Mouse (Mus musculus) limb, embryonic 14.5 days (tissue): ENCODE measurements around the gene Dcdc2b. TPM values are rescaled to one million over a fixed set of nuclear protein-coding genes. Genes with fewer than 3 reads are reported as not detected.
A peak's percentile ranks its signal among the peaks of the same experiment; 100 is the strongest.

Source experiments
- ATAC-seq: fragments of 200-750 bp; cut with Nextera tagmentation; 2 replicates; pipeline ENCODE4 v1.8.0; 2017; ENCODE audit warnings: low read depth, moderate number of reproducible peaks, moderate TSS enrichment; ENCODE audit not compliant: low FRiP score
- DNase-seq: peaks from one replicate; pipeline ENCODE4 v3.0.0-alpha.2; 2015; ENCODE audit warnings: low spot score
- H3K27ac ChIP-seq: fragments of 300-500 bp; sonication (generic); replicated peaks from 2 replicates; pipeline ENCODE4 v1.5.1; 2014; ENCODE audit warnings: low read depth, mild to moderate bottlenecking, low read length, moderate library complexity, mixed read lengths
- H3K27me3 ChIP-seq: fragments of 300-500 bp; sonication (generic); 2 replicates; pipeline ENCODE4 v1.6.1; 2014; ENCODE audit warnings: low read length, mixed read lengths; ENCODE audit not compliant: control insufficient read depth, insufficient read depth
- H3K36me3 ChIP-seq: fragments of 300-500 bp; sonication (generic); 2 replicates; pipeline ENCODE4 v1.6.1; 2014; ENCODE audit warnings: mild to moderate bottlenecking, low read length, moderate library complexity, mixed read lengths; ENCODE audit not compliant: control insufficient read depth, insufficient read depth
- H3K4me1 ChIP-seq: fragments of 300-500 bp; sonication (generic); 2 replicates; pipeline ENCODE4 v1.6.1; 2014; ENCODE audit warnings: antibody characterized with exemption, low read length, mixed read lengths; ENCODE audit not compliant: control insufficient read depth, insufficient read depth
- H3K4me2 ChIP-seq: fragments of 300-500 bp; sonication (generic); replicated peaks from 2 replicates; pipeline ENCODE4 v1.6.1; 2014; ENCODE audit warnings: low read depth, mild to moderate bottlenecking, low read length, moderate library complexity; ENCODE audit not compliant: severe bottlenecking
- H3K4me3 ChIP-seq: fragments of 300-500 bp; sonication (generic); replicated peaks from 2 replicates; pipeline ENCODE4 v1.5.1; 2014; ENCODE audit warnings: low read length
- H3K9ac ChIP-seq: fragments of 300-500 bp; sonication (generic); 2 replicates; pipeline ENCODE4 v1.6.1; 2014; ENCODE audit warnings: mild to moderate bottlenecking, low read depth, low read length, moderate library complexity; ENCODE audit not compliant: severe bottlenecking
- H3K9me3 ChIP-seq: fragments of 300-500 bp; sonication (generic); 2 replicates; pipeline ENCODE4 v1.6.1; 2016; ENCODE audit warnings: low read length; ENCODE audit not compliant: control insufficient read depth
- POLR2A ChIP-seq: fragments of 200-500 bp; IDR thresholded peaks from 2 replicates; pipeline ENCODE4 v1.8.0; 2012; ENCODE audit warnings: inconsistent platforms, mild to moderate bottlenecking, moderate library complexity, borderline replicate concordance; ENCODE audit not compliant: insufficient read depth, insufficient read length; ENCODE audit errors: extremely low read depth
- WGBS: fragments of 180-500 bp; shearing (Covaris S2); extraction: QIAGEN DNeasy Blood & Tissue Kit; methylation state at CpG from one replicate; pipeline ENCODE4 v1.1.7; 2014; 5-methylcytosine and 5-hydroxymethylcytosine counted together
- polyA plus RNA-seq, 2 experiments: library from polyadenylated mRNA; depleted of rRNA in 1 of 2; stranded (reverse) in 1 of 2; unstranded in 1 of 2; fragments of >200 nt; fragmentation: Nextera tagmentation in 1 of 2; extraction: Ambion mirVana in 1 of 2; gene quantifications; 2 replicates each; pipeline versions ENCODE4 v1.2.1 to v1.2.3; 2012 to 2014

Dcdc2b gene
- polyA plus RNA-seq, 2 experiments = 2.5 to 5.2 TPM

DNA sequence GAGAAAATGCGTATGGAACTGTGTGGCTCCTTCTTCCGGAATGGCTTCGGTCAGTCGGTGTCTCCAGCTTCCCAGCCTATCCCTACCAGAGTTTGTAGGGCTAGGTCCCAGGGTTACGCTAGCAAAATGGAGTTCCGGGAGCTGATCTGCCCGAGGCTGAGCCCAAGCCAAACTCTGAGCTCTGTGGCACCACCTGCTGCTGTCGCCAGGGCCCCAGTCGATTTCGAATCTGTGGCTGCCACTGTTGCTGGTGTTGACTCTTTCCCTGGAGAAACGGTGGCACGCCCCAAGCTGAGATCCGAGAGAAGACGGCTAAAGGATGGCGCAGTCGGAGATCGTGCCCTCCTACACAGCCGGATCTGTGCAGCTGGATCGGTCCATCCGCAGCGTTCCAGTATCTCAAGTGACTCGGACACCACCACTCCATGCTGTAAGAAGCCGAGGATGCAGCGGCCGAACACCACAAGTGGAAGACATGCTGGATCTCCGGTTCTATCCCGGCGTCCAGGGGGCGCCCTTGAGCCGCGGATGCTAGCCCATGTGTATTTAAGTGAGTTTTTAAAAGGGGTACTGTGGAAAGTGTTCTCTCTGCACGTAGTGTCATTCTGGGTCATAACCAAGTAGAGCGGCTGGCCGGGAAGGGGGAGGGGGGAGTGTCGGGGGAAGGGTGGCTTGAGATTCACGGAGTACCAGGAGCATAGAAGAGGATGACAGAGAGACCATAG, 29.0 kb downstream of the Dcdc2b start:
- peak overlapping the region; percentile 47 for H3K4me3 ChIP-seq
- H3K4me1 ChIP-seq = peaks cover 4% of the 10 kb centered on the region; the same call in 1 of the 2 replicates
- ATAC-seq = peak; percentile 69
- no peaks in the 10 kb centered on the region for H3K27me3 ChIP-seq
- peak; percentile 79 for DNase-seq
- H3K4me2 ChIP-seq = peak overlapping the region; percentile 81
- H3K9me3 ChIP-seq = no peaks in the 10 kb centered on the region
- 4% methylated on average over 36 of the region's 36 CpGs for WGBS
- peak overlapping the region; percentile 64 for H3K9ac ChIP-seq
- 0 out of 2 replicates have a peak overlapping the region, but pooled peaks have one; percentile 38 for H3K27ac ChIP-seq
- TF ChIP-seq POLR2A = no peak
- no peaks in the 10 kb centered on the region for H3K36me3 ChIP-seq

DNA sequence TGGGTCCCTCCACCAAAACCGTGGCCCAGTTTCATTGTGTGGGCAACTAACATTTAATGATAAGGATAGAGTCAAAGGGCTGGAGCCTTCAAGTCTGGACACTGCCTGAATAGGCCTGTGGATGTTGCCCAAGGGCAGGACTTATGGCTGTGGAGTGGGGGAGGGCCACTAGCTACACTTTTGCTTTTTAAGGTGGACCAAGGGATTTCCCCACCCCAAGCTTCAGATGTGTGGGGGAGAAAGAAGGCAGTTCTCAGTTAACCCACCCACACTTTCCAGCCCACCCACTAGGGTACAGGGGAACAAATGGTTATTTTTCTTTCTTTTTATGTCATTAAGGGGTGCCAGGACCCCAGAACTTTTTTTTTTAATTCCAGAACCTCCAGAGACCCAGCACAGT, 29.7 kb downstream of the Dcdc2b start:
- ATAC-seq (no peak), DNase-seq (no peak)
- Histone ChIP-seq H3K9ac (peak overlapping the region; percentile 64; the same call in 1 of the 2 replicates), H3K27ac (0 out of 2 replicates have a peak overlapping the region, but pooled peaks have one; percentile 38), H3K4me2 (peak overlapping the region; percentile 81), H3K36me3 (no peaks in the 10 kb centered on the region), H3K27me3 (no peaks in the 10 kb centered on the region), H3K4me1 (peaks cover 4% of the 10 kb centered on the region; the same call in 1 of the 2 replicates), H3K4me3 (peak overlapping the region; percentile 47), H3K9me3 (no peaks in the 10 kb centered on the region)
- TF ChIP-seq POLR2A = no peak
- WGBS = 48% methylated on average over 1 of the region's 1 CpGs

DNA sequence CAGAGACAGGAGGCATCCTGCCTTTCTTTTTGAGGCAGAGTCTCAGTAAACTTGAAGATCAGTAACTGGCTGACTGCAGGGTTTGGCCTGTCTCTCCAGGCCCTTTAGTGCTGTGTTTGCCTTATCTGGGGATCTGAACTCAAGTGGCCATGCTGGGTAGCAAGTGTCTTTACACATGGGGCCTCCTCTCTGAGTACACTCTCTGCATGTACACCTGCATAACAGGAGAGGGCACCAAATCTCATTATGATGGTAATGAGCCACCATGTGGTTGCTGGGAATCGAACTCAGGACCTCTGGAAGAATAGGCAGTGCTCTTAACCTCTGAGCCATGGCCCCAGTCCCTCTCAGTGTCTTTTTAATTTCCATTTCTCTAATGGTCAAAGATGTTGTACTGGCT, 31.8 kb downstream of the Dcdc2b start:
- DNase-seq (no peak), ATAC-seq (no peak)
- Histone ChIP-seq H3K4me1 (peaks cover 4% of the 10 kb centered on the region; the same call in 1 of the 2 replicates), H3K4me2 (no peak overlapping the region), H3K9ac (no peak overlapping the region), H3K36me3 (no peaks in the 10 kb centered on the region), H3K27me3 (no peaks in the 10 kb centered on the region), H3K27ac (no peak overlapping the region), H3K4me3 (no peak overlapping the region), H3K9me3 (no peaks in the 10 kb centered on the region)
- no peak for TF ChIP-seq POLR2A
- WGBS = 91% methylated on average over 1 of the region's 1 CpGs

DNA sequence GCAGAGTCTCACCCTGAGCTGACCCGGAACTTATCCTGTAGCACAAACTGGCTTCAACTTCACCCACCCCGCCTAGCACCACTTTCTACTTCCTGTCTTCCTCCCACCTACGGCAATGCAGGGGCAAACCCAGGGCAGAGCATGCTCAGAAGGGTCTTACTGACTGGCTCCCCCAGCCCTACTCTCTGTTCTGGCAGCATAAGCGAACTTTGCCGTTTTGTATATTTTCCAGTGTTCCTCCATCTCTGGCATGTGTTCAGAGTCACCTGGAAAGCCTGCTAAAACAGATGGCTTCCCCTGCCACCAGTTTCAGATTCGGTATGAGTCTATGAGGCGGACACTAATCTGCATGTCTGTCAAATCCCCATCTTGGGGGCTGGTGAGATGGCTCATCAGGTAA, 33.7 kb downstream of the Dcdc2b start:
- DNase-seq (no peak), ATAC-seq (no peak)
- no peak for TF ChIP-seq POLR2A
- 64% methylated on average over 7 of the region's 7 CpGs for WGBS
- H3K27ac ChIP-seq = no peak overlapping the region
- H3K9me3 ChIP-seq = no peaks in the 10 kb centered on the region
- H3K27me3 ChIP-seq = no peaks in the 10 kb centered on the region
- peaks cover 4% of the 10 kb centered on the region; the same call in 1 of the 2 replicates for H3K4me1 ChIP-seq
- H3K36me3 ChIP-seq = no peaks in the 10 kb centered on the region
- no peak overlapping the region for H3K9ac ChIP-seq
- no peak overlapping the region for H3K4me2 ChIP-seq
- H3K4me3 ChIP-seq = no peak overlapping the region

DNA sequence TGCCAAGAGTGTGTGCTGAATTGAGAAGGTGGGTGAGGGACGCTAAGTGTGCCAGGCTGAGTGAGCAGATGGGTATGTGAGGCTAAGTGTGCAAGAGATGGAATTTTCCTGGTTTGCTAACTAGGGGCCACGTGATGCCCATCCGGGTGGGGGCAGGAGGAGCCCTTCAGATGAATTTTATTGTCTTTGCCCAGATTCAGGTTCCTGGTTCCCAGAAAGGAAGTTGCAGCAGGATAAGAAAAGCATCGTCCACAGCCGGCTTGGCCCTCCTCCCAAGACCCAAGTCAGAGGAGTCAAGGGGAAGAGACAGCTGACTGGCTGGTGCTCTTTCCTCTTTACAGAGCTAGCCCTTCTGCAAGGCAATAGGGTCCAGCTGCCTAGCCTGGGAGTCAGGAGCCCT, 35.6 kb downstream of the Dcdc2b start, which contains the start of gene Fam167b:
TSS of gene Fam167b (minus strand) at position 84 of the 400 bp plus-strand sequence.
- Histone ChIP-seq H3K9me3 (no peaks in the 10 kb centered on the region), H3K27ac (no peak within 1 kb of the TSS), H3K4me2 (no peak within 1 kb of the TSS), H3K4me1 (no peaks in the 10 kb centered on the region; the same call in 1 of the 2 replicates), H3K36me3 (no peaks in the 10 kb centered on the region), H3K9ac (no peak within 1 kb of the TSS), H3K27me3 (no peaks in the 10 kb centered on the region), H3K4me3 (no peak within 1 kb of the TSS)
- TF ChIP-seq POLR2A = no peak
- ATAC-seq (no peak), DNase-seq (no peak)
- 90% methylated on average over 5 of the region's 5 CpGs for WGBS
